24 mouse cellular contexts compared by ENCODE assay signal in genomic region chr10:111224696-111225095, GRCm38 (mm10).
"Had no signal": no experiment of that assay in that cellular context is flagged by ENCODE, and none has a peak within 500 bp of the region (broad histone marks: within the 10 kb centered on the region; RNA-seq: fewer than 3 reads in every experiment).

No protein-coding gene starts in this region.

- DNase-seq: forebrain, postnatal 0 days; gastrocnemius, postnatal 14 days; gastrocnemius, postnatal 36 days; heart, adult 2 months; heart, postnatal 14 days; heart, postnatal 36 days; kidney, adult 18-20 months; kidney, adult 8-10 months; kidney, postnatal 10 days; kidney, postnatal 25 days; kidney, postnatal 4 days; layer of hippocampus, adult 9-11 months; left cerebral cortex, postnatal 4 days had no signal

- H3K4me2 ChIP-seq: heart, embryonic 12.5 days; hindbrain, embryonic 13.5 days; hindbrain, embryonic 15.5 days; intestine, embryonic 15.5 days; limb, embryonic 13.5 days; limb, embryonic 15.5 days; liver, embryonic 12.5 days had no signal

- H3K4me3 ChIP-seq: heart, adult 2 months; heart, embryonic 10.5 days; heart, embryonic 12.5 days; hindbrain, embryonic 13.5 days; hindbrain, embryonic 15.5 days; intestine, embryonic 15.5 days; limb, embryonic 13.5 days; limb, embryonic 15.5 days; liver, embryonic 12.5 days had no signal

- H3K9me3 ChIP-seq: heart, embryonic 10.5 days; heart, embryonic 12.5 days; hindbrain, embryonic 13.5 days; hindbrain, embryonic 15.5 days; intestine, embryonic 15.5 days; limb, embryonic 13.5 days; limb, embryonic 15.5 days; liver, embryonic 12.5 days had no signal

- ATAC-seq: forebrain, postnatal 0 days; inflammation-experienced regulatory T-cells, adult 6 months; intestine, embryonic 15.5 days; intestine, postnatal 0 days; liver, embryonic 12.5 days had no signal

- H3K27ac ChIP-seq: heart, adult 2 months; heart, embryonic 10.5 days; hindbrain, embryonic 13.5 days; hindbrain, embryonic 15.5 days; intestine, embryonic 15.5 days; limb, embryonic 13.5 days; limb, embryonic 15.5 days; liver, embryonic 12.5 days; liver, embryonic 14.5 days had no signal

- H3K36me3 ChIP-seq: heart, embryonic 10.5 days; hindbrain, embryonic 13.5 days; hindbrain, embryonic 15.5 days; intestine, embryonic 15.5 days; limb, embryonic 13.5 days; limb, embryonic 15.5 days; liver, embryonic 12.5 days had no signal

- H3K9ac ChIP-seq: forebrain, postnatal 0 days; heart, embryonic 12.5 days; hindbrain, embryonic 13.5 days; hindbrain, embryonic 15.5 days; intestine, embryonic 15.5 days; limb, embryonic 13.5 days; limb, embryonic 15.5 days; liver, embryonic 12.5 days; liver, embryonic 14.5 days had no signal

- H3K4me1 ChIP-seq: intestine, embryonic 15.5 days; limb, embryonic 13.5 days; limb, embryonic 15.5 days had no signal

- H3K27me3 ChIP-seq: heart, embryonic 12.5 days; hindbrain, embryonic 13.5 days; hindbrain, embryonic 15.5 days; intestine, embryonic 15.5 days; limb, embryonic 13.5 days; limb, embryonic 15.5 days; liver, embryonic 12.5 days had no signal
